Mouse (Mus musculus) thymus, postnatal 4 days (tissue): ENCODE results near the gene Krcc1.
A peak's percentile ranks its signal among the peaks of the same experiment; 100 is the strongest.

Experiments used
- DNase-seq: peaks from one replicate; pipeline ENCODE4 v3.0.0; 2021

Gene Krcc1

DNA sequence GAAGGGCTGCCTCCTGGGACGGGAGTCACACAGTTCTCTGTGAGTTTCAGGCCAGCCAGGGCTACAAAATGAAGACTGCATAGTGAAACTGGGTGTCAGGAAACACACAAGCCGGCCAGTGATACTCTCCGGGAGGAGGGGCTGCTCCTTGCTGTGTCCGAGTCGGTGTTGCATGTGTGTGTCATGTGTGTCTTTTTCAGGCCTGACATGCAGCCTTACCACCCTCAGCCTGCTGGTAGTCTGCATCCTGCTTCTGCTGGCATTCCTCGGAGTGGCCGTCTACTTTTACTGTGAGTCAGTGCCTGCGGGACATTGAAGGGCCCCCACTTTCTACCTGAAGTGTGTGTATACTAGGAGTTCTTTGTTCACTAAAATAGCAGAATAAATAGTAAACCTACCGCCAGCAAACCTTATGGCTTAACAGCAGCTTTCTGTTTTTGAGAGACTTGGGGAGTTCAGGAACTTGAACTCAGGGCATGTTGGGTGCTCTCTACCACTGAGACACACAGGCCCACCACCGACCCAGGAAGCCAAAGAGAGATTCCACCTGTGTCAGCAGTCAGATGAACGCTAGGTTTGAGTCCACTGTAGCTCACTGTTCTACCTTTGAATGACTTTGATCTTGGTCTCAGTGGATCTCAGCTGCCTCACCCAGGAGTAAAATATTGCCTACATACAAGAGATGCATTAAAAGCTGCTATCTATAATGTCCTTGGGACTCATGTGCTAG, 60.9 kb downstream of the Krcc1 start:
- peak; percentile 56 for DNase-seq

DNA sequence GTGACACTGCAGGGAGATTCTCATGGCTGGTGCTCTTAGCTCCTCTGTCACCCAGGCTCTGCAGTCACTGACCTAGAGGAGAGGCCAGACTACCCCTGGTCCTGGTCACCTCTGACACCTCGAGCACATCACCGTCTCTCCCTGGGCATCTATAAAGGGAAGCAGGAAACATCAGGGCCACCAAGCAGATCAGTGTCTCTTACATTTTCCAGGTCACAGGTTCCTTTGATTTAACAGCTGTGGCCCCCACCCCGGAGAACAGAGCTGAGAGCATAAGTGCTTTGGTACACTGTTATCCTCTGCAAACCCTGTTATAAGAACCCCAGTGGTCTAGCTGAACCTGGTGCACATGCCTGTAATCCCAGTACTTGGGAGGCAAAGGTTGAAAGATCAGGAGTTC, 61.6 kb downstream of the Krcc1 start:
- DNase-seq: peak; percentile 64

DNA sequence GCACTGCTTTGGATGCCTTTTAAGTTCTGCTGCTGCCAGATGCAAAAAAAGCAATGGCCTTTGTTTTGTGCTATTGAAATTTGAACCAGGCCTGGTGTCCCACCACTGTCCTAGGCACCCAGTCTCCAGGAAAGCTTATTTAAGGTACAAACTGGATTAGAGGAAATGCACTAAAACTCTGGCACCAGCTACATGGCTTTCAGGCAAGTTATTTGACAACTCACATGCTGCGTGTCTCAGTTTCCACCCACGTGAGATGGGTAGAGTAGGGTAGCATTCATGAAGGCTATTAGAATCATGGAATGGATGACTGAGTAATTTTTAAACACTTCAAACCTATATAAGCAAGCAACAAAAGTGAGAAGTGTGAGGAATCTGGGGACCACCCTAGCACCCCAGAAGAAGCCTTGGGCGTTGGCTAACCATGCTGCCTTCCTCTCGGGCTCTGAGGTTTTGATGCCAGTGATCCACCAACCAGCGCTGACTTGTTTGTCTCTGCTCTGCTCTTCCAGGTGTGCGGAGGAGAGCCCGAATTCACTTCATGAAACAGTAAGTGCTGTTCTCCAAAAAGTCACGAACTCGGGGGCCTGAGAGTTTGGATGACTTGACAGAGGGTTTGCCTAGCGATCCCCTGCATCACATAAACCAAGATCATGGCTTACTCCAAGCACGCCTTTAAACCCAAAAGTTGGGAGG, 62.2 kb downstream of the Krcc1 start:
- peak; percentile 73 for DNase-seq
